Mouse (Mus musculus): ENCODE data around the gene Srcin1.

DNA sequence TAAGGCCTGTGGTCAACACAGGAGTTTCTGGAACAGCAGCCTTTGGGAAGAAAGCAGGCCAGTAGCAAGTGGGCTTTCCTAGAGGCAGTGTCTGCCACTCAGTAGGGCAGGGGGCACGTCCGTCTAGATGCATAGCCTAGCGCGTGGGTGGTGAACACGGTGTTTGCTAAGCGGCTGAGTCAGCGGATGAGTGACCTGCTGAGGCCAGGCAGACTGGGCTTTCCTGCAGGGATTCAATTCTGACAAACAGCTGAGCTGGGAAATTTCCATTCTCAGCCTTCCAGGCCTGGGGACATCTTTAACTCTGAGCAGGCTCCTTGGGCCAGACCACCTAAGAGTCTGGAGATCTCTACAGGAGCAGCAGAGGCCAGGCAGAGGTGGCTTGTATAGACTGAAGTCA is 98.6 kb downstream of the Srcin1 start:
- TF ChIP-seq EP300 (optimal IDR thresholded peaks at IDR 0.05) (no peak), CTCF (IDR thresholded peaks at IDR 0.05; ENCODE audit: low read depth) (no peak)
